Mouse (Mus musculus) hindbrain, embryonic 11.5 days (tissue): ENCODE results near the gene Krba1. TPM values are rescaled to one million over a fixed set of nuclear protein-coding genes. Genes with fewer than 3 reads are reported as not detected.

Experiments
- ATAC-seq: fragments of 200-750 bp; cut with Nextera tagmentation; 2 replicates; pipeline ENCODE4 v1.8.0; 2017; ENCODE audit warnings: mild to moderate bottlenecking, moderate TSS enrichment, moderate library complexity; ENCODE audit not compliant: low FRiP score
- DNase-seq: peaks from one replicate; pipeline ENCODE4 v3.0.0-alpha.2; 2015; ENCODE audit warnings: low spot score
- H3K27ac ChIP-seq: fragments of 300-500 bp; sonication (generic); 2 replicates; pipeline ENCODE4 v1.5.1; 2014; ENCODE audit warnings: mild to moderate bottlenecking, low read depth, low read length
- H3K27me3 ChIP-seq: fragments of 300-500 bp; sonication (generic); 2 replicates; pipeline ENCODE4 v1.6.1; 2014; ENCODE audit warnings: mild to moderate bottlenecking, low read length, moderate library complexity, mixed read lengths; ENCODE audit not compliant: control insufficient read depth, insufficient read depth
- H3K36me3 ChIP-seq: fragments of 300-500 bp; sonication (generic); 2 replicates; pipeline ENCODE4 v1.6.1; 2014; ENCODE audit warnings: mild to moderate bottlenecking, low read length, moderate library complexity, mixed read lengths; ENCODE audit not compliant: control insufficient read depth, insufficient read depth
- H3K4me1 ChIP-seq: fragments of 300-500 bp; sonication (generic); replicated peaks from 2 replicates; pipeline ENCODE4 v1.6.1; 2014; ENCODE audit warnings: low read length, mixed read lengths; ENCODE audit not compliant: control insufficient read depth, insufficient read depth
- H3K4me2 ChIP-seq: fragments of 300-500 bp; sonication (generic); replicated peaks from 2 replicates; pipeline ENCODE4 v1.6.1; 2014; ENCODE audit warnings: mild to moderate bottlenecking, low read depth, low read length
- H3K4me3 ChIP-seq: fragments of 300-500 bp; sonication (generic); 2 replicates; pipeline ENCODE4 v1.5.1; 2014; ENCODE audit warnings: low read depth, low read length
- H3K9ac ChIP-seq: fragments of 300-500 bp; sonication (generic); 2 replicates; pipeline ENCODE4 v1.6.1; 2014; ENCODE audit warnings: low read depth, low read length
- H3K9me3 ChIP-seq: fragments of 300-500 bp; sonication (generic); 2 replicates; pipeline ENCODE4 v1.6.1; 2016; ENCODE audit warnings: low read length; ENCODE audit not compliant: control insufficient read depth
- WGBS: fragments of 180-500 bp; shearing (Covaris S2); extraction: QIAGEN DNeasy Blood & Tissue Kit; methylation state at CpG from one replicate; pipeline ENCODE4 v1.1.7; 2014; 5-methylcytosine and 5-hydroxymethylcytosine counted together
- polyA plus RNA-seq: library from polyadenylated mRNA; unstranded; fragments of >200 nt; fragmentation: Nextera tagmentation; extraction: Ambion mirVana; gene quantifications from 2 replicates; pipeline ENCODE4 v1.2.1, GENCODE M21; 2014

The Krba1 gene
- polyA plus RNA-seq, 1 experiment from 2014 or later: 19.1 TPM

- WGBS: 98% methylated on average over 5 of the region's 5 CpGs
- Histone ChIP-seq H3K4me1 (peaks cover 3% of the 10 kb centered on the region; the same call in 1 of the 2 replicates), H3K9me3 (no peaks in the 10 kb centered on the region)
Observed at GRCm38 (mm10) chr6:48399906-48400305, 4.5 kb downstream of the Krba1 start.

DNA sequence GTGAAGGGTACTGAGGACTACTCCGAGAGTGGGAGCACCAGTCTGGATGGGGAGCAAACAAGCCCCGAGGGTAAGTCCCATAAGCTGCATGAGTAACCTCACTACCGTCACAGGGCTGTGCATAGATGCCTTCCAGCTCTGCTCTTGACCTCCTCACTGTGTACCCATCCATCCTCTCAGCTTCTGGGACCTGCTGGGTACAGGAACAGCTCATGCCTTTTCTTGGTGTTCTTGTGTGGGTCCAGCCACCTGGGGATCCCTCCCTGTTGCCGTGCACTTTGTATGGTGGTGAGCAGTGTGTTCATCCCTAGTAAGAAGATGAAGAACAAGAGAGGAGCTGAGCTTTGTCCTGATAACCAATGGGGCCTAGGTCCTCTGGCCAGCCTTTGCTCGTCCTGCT lies 8.7 kb downstream of the Krba1 start:
- Histone ChIP-seq H3K4me2 (no peak overlapping the region), H3K36me3 (peaks cover 1% of the 10 kb centered on the region; the same call in 1 of the 2 replicates), H3K27me3 (no peaks in the 10 kb centered on the region), H3K27ac (no peak overlapping the region), H3K9me3 (no peaks in the 10 kb centered on the region), H3K4me1 (no peaks in the 10 kb centered on the region), H3K9ac (no peak overlapping the region), H3K4me3 (no peak overlapping the region)
- WGBS: 90% methylated on average over 5 of the region's 5 CpGs
- DNase-seq (no peak), ATAC-seq (no peak)

More at GRCm38 (mm10) chr6:48399906-48400305, 4.5 kb downstream of the Krba1 start:
- H3K4me2 ChIP-seq: no peak overlapping the region
- no peaks in the 10 kb centered on the region; the same call in 1 of the 2 replicates for H3K36me3 ChIP-seq
- H3K9ac ChIP-seq: no peak overlapping the region
- no peak for DNase-seq
- no peaks in the 10 kb centered on the region for H3K27me3 ChIP-seq
- no peak overlapping the region for H3K4me3 ChIP-seq
- ATAC-seq: no peak
- H3K27ac ChIP-seq: no peak overlapping the region

- ATAC-seq (no peak), DNase-seq (no peak)
- H3K27ac ChIP-seq: no peak overlapping the region
- no peaks in the 10 kb centered on the region for H3K4me1 ChIP-seq
- no peaks in the 10 kb centered on the region for H3K9me3 ChIP-seq
- H3K36me3 ChIP-seq: peaks cover 21% of the 10 kb centered on the region
- 91% methylated on average over 4 of the region's 4 CpGs for WGBS
- no peak overlapping the region for H3K4me3 ChIP-seq
- no peak overlapping the region for H3K4me2 ChIP-seq
- no peak overlapping the region for H3K9ac ChIP-seq
- no peaks in the 10 kb centered on the region for H3K27me3 ChIP-seq
Observed at GRCm38 (mm10) chr6:48409726-48410343, 14.4 kb downstream of the Krba1 start.

- peaks cover 21% of the 10 kb centered on the region for H3K36me3 ChIP-seq
- DNase-seq (no peak), ATAC-seq (no peak)
- no peak overlapping the region for H3K9ac ChIP-seq
- no peaks in the 10 kb centered on the region for H3K9me3 ChIP-seq
- no peak overlapping the region for H3K4me3 ChIP-seq
- 92% methylated on average over 3 of the region's 3 CpGs for WGBS
- H3K4me2 ChIP-seq: no peak overlapping the region
- no peaks in the 10 kb centered on the region for H3K4me1 ChIP-seq
- no peak overlapping the region for H3K27ac ChIP-seq
- H3K27me3 ChIP-seq: no peaks in the 10 kb centered on the region
Observed at GRCm38 (mm10) chr6:48410551-48410950, 15.2 kb downstream of the Krba1 start.

DNA sequence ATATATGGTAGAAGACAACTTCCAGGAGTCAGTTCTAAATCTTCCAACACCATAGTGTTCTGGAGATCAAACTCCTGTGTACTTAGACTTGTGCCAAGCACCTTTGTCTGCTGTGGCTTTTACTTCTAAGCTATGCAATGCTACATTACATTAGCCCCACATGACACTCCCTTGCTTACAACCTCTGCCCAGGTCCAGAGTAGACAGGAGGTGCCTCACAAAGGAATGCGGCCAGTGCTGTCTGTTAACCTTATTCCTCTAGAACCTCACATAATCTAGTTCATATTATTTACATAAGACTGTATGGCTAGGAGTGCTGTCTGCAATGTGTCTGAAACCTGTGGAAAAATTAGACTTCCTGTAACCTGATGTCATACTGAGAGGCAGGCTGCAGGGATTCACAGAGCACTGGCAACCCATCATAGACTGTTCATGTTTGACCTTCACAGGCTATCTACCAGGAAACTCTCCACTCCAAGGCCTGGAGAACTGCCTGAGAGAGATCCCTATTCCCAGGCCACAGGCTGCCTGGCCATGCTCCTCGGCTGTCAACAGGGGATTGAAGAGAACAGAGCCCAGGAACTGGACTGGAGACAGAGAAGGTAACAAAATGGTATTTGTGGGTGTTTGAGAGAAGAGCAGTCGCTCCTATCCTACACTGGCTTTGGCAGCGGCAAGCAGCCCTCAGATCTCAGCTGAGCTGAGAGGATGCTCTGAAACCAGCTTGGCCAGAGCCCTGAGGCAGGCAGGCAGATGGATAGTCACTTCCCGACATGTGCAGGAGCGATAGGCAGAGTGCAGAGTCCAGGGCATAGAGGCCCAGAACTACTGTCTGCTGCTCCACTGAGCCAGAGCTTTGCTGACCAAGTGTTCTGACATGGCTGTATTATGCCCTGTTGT lies 16.1 kb downstream of the Krba1 start:
- Histone ChIP-seq H3K9me3 (no peaks in the 10 kb centered on the region), H3K36me3 (peaks cover 22% of the 10 kb centered on the region), H3K27me3 (no peaks in the 10 kb centered on the region), H3K4me3 (no peak overlapping the region), H3K4me1 (no peaks in the 10 kb centered on the region), H3K27ac (no peak overlapping the region), H3K4me2 (no peak overlapping the region), H3K9ac (no peak overlapping the region)
- 88% methylated on average over 6 of the region's 6 CpGs for WGBS
- DNase-seq (no peak), ATAC-seq (no peak)

- 94% methylated on average over 4 of the region's 4 CpGs for WGBS
- Histone ChIP-seq H3K36me3 (peaks cover 24% of the 10 kb centered on the region), H3K27ac (no peak overlapping the region), H3K4me1 (no peaks in the 10 kb centered on the region), H3K4me3 (no peak overlapping the region), H3K9me3 (no peaks in the 10 kb centered on the region), H3K27me3 (no peaks in the 10 kb centered on the region), H3K9ac (no peak overlapping the region), H3K4me2 (no peak overlapping the region)
- ATAC-seq (no peak), DNase-seq (no peak)
Observed at GRCm38 (mm10) chr6:48412147-48412546, 16.8 kb downstream of the Krba1 start.

GRCm38 (mm10) chr6:48412662-48413061 lies 17.3 kb downstream of the Krba1 start:
- no peak overlapping the region for H3K4me3 ChIP-seq
- H3K4me2 ChIP-seq: no peak overlapping the region
- ATAC-seq (no peak), DNase-seq (no peak)
- H3K9me3 ChIP-seq: no peaks in the 10 kb centered on the region
- H3K27me3 ChIP-seq: no peaks in the 10 kb centered on the region
- H3K27ac ChIP-seq: no peak overlapping the region
- no peak overlapping the region for H3K9ac ChIP-seq
- no peaks in the 10 kb centered on the region for H3K4me1 ChIP-seq
- WGBS: 87% methylated on average over 3 of the region's 3 CpGs
- H3K36me3 ChIP-seq: peaks cover 24% of the 10 kb centered on the region

GRCm38 (mm10) chr6:48413081-48413480 lies 17.7 kb downstream of the Krba1 start:
- Histone ChIP-seq H3K9me3 (no peaks in the 10 kb centered on the region), H3K9ac (no peak overlapping the region), H3K27me3 (no peaks in the 10 kb centered on the region), H3K36me3 (peaks cover 24% of the 10 kb centered on the region), H3K4me1 (no peaks in the 10 kb centered on the region), H3K27ac (no peak overlapping the region), H3K4me2 (no peak overlapping the region), H3K4me3 (no peak overlapping the region)
- ATAC-seq (no peak), DNase-seq (no peak)
- WGBS: 92% methylated on average over 10 of the region's 10 CpGs

DNA sequence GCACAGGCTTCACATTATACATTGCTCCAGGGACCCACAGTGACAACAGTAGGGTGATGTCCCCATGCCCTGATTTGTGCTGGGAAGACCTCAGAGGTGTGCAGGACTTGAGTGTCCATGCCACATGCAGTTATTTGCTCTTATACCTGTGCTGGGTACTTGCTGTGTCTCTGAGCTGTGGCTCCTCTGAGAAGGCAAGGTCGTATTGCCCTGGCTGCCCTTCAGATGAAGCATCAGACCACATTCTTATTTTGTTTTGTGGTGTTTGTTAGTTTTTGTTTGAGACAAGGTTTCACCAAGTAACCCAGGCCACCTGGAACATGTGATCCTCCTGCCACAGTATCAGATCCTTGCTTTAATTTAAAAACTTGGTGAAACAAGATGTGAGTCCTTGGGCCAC lies 19.5 kb downstream of the Krba1 start:
- DNase-seq: no peak
- no peak overlapping the region for H3K9ac ChIP-seq
- WGBS: 86% methylated on average over 1 of the region's 1 CpGs
- H3K27ac ChIP-seq: no peak overlapping the region
- ATAC-seq: no peak
- no peaks in the 10 kb centered on the region for H3K4me1 ChIP-seq
- no peak overlapping the region for H3K4me3 ChIP-seq
- H3K4me2 ChIP-seq: no peak overlapping the region
- no peaks in the 10 kb centered on the region for H3K27me3 ChIP-seq
- no peaks in the 10 kb centered on the region for H3K9me3 ChIP-seq
- H3K36me3 ChIP-seq: peaks cover 18% of the 10 kb centered on the region
